8 mouse cellular contexts compared by ENCODE assay signal in genomic region chr11:51265326-51265725, GRCm38 (mm10). TPM values are rescaled to one million over a fixed set of nuclear protein-coding genes. Genes with fewer than 3 reads are reported as not detected.
DNase-seq lines count a peak whose midpoint lies in the region; ATAC-seq and TF ChIP-seq lines count a peak whose summit lies in the region.

No protein-coding gene starts in this region.

- H3K36me3 ChIP-seq in forebrain, postnatal 0 days (ENCODE audit: insufficient read depth) = peaks cover 8% of the 10 kb centered on the region
- peaks cover 28% of the 10 kb centered on the region for H3K36me3 ChIP-seq in kidney, embryonic 15.5 days

- TF ChIP-seq POLR2A in bone marrow, adult 2 months (IDR thresholded peaks at IDR 0.05; ENCODE audit: borderline replicate concordance, control insufficient read depth, low read depth, low read length) = no peak

- TF ChIP-seq CTCF in gastrocnemius, adult 2 months (IDR thresholded peaks at IDR 0.05) = peak; percentile 90
- peak; percentile 45; the same call in 1 of the 2 replicates for TF ChIP-seq CTCF in bone marrow, adult 2 months (IDR thresholded peaks at IDR 0.05; ENCODE audit: control insufficient read depth, insufficient read depth, low read length)
- peak; percentile 66 for TF ChIP-seq CTCF in forebrain, postnatal 0 days (IDR thresholded peaks at IDR 0.05; ENCODE audit: low read depth)

- WGBS in bone marrow, adult 2 months = 39% methylated on average over 3 of the region's 3 CpGs
- 40% methylated on average over 3 of the region's 3 CpGs for WGBS in forebrain, postnatal 0 days
- 46% methylated on average over 3 of the region's 3 CpGs for WGBS in kidney, embryonic 15.5 days

- H3K4me2 ChIP-seq in forebrain, postnatal 0 days (ENCODE audit: low read depth) = peak overlapping the region; percentile 93; the same call in 1 of the 2 replicates
- H3K4me2 ChIP-seq in kidney, embryonic 15.5 days = peak overlapping the region; percentile 90

- H3K27ac ChIP-seq in gastrocnemius, adult 2 months = peak overlapping the region; percentile 100
- no peak overlapping the region for H3K27ac ChIP-seq in bone marrow, adult 2 months (ENCODE audit: control insufficient read depth, insufficient read depth, low read depth, low read length, poor library complexity)
- H3K27ac ChIP-seq in forebrain, postnatal 0 days (ENCODE audit: low read depth, low read length) = no peak overlapping the region
- H3K27ac ChIP-seq in kidney, embryonic 15.5 days = no peak overlapping the region

- peaks cover 2% of the 10 kb centered on the region; the same call in 1 of the 2 replicates for H3K4me1 ChIP-seq in bone marrow, adult 2 months (ENCODE audit: control insufficient read depth, insufficient read depth, low read length)
- peaks cover 15% of the 10 kb centered on the region for H3K4me1 ChIP-seq in forebrain, postnatal 0 days (ENCODE audit: insufficient read depth)
- H3K4me1 ChIP-seq in kidney, embryonic 15.5 days = peaks cover 29% of the 10 kb centered on the region

- peak; percentile 31 for DNase-seq in gastrocnemius, adult 2 months
- DNase-seq in gastrocnemius, adult 8-10 months (ENCODE audit: low spot score in 2 of 2) = no peak
- DNase-seq in forebrain, postnatal 0 days = peak; percentile 41
- DNase-seq in lung, postnatal 36 days = peak; percentile 61
- DNase-seq in urinary bladder, postnatal 10 days (ENCODE audit: low spot score) = no peak
- no peak for DNase-seq in right cerebral cortex, postnatal 4 days

- no peak for ATAC-seq in forebrain, postnatal 0 days
- ATAC-seq in kidney, embryonic 15.5 days (replicated peaks; ENCODE audit: low FRiP score) = no peak

- H3K9me3 ChIP-seq in forebrain, postnatal 0 days (ENCODE audit: low read length) = no peaks in the 10 kb centered on the region
- H3K9me3 ChIP-seq in kidney, embryonic 15.5 days (replicated peaks) = no peaks in the 10 kb centered on the region

- H3K9ac ChIP-seq in forebrain, postnatal 0 days = no peak overlapping the region
- no peak overlapping the region for H3K9ac ChIP-seq in kidney, embryonic 15.5 days

- H3K4me3 ChIP-seq in gastrocnemius, adult 2 months = peak overlapping the region; percentile 86
- H3K4me3 ChIP-seq in bone marrow, adult 2 months (replicated peaks; ENCODE audit: control insufficient read depth, low read depth, low read length) = no peak overlapping the region
- H3K4me3 ChIP-seq in forebrain, postnatal 0 days (ENCODE audit: low read depth, low read length) = no peak overlapping the region; the same call in 1 of the 2 replicates
- peak overlapping the region; percentile 8; the same call in 1 of the 2 replicates for H3K4me3 ChIP-seq in kidney, embryonic 15.5 days (replicated peaks)

- no peaks in the 10 kb centered on the region for H3K27me3 ChIP-seq in forebrain, postnatal 0 days (ENCODE audit: insufficient read depth, low read length)
- no peaks in the 10 kb centered on the region for H3K27me3 ChIP-seq in kidney, embryonic 15.5 days

- intact Hi-C loops in gastrocnemius, adult 2 months (cut with DNase I) = no loop called here

RNA-seq across cellular contexts. Expression of gene BC049762, which starts 2.5 kb away (rescaled TPM):
- not detected for total RNA-seq in gastrocnemius, adult 2 months (2021)
- total RNA-seq in gastrocnemius, adult 8-10 months (2022) = not detected
- 2.7 TPM in 1 of 2 replicates, not detected in the other for polyA plus RNA-seq in bone marrow, adult 2 months (2011; ENCODE audit: insufficient read depth, insufficient read length, low replicate concordance, missing spikeins)
- total RNA-seq in forebrain, postnatal 0 days (2014; rRNA removed) = not detected in 2 replicates
- 0.53 and 0.56 TPM in 2 replicates for polyA plus RNA-seq in forebrain, postnatal 0 days (2015; fragmentation: Nextera tagmentation; extraction: Ambion mirVana)
- 0.84 and 1.4 TPM in 2 replicates for polyA plus RNA-seq in kidney, embryonic 15.5 days (2015; fragmentation: Nextera tagmentation; extraction: Ambion mirVana)

RNA-seq across cellular contexts. Expression of gene Clk4, which starts 3.8 kb away (rescaled TPM):
- total RNA-seq in gastrocnemius, adult 2 months (2021) = 10 to 100 TPM; 43.9 to 61.7 TPM
- total RNA-seq in gastrocnemius, adult 8-10 months (2022) = 10 to 100 TPM; 38.9 to 51.8 (median 45.9) TPM
- 87.4 and 144 TPM in 2 replicates for polyA plus RNA-seq in bone marrow, adult 2 months (2011; ENCODE audit: insufficient read depth, insufficient read length, low replicate concordance, missing spikeins)
- total RNA-seq in forebrain, postnatal 0 days (2014; rRNA removed) = 94.9 and 116 TPM in 2 replicates
- polyA plus RNA-seq in forebrain, postnatal 0 days (2015; fragmentation: Nextera tagmentation; extraction: Ambion mirVana) = 105 and 114 TPM in 2 replicates
- 110 and 121 TPM in 2 replicates for polyA plus RNA-seq in kidney, embryonic 15.5 days (2015; fragmentation: Nextera tagmentation; extraction: Ambion mirVana)

RNA-seq across cellular contexts. Expression of gene Col23a1, which starts 24.4 kb away (rescaled TPM):
- total RNA-seq in gastrocnemius, adult 2 months (2021) = 1 to 10 TPM; 1.1 to 1.8 TPM
- 1 to 10 TPM in 1 of 4 experiments, under 1 TPM in 3; 0.82 to 1.6 (median 0.93) TPM for total RNA-seq in gastrocnemius, adult 8-10 months (2022)
- 0.72 TPM in 1 of 2 replicates, not detected in the other for polyA plus RNA-seq in bone marrow, adult 2 months (2011; ENCODE audit: insufficient read depth, insufficient read length, low replicate concordance, missing spikeins)
- total RNA-seq in forebrain, postnatal 0 days (2014; rRNA removed) = 11.8 and 12.6 TPM in 2 replicates
- polyA plus RNA-seq in forebrain, postnatal 0 days (2015; fragmentation: Nextera tagmentation; extraction: Ambion mirVana) = 3.2 and 3.8 TPM in 2 replicates
- 9.6 and 11.5 TPM in 2 replicates for polyA plus RNA-seq in kidney, embryonic 15.5 days (2015; fragmentation: Nextera tagmentation; extraction: Ambion mirVana)

RNA-seq across cellular contexts. Expression of gene Gm12569, which starts 45.1 kb away (rescaled TPM):
- not detected for total RNA-seq in gastrocnemius, adult 2 months (2021)
- total RNA-seq in gastrocnemius, adult 8-10 months (2022) = not detected
- not detected in 2 replicates for polyA plus RNA-seq in bone marrow, adult 2 months (2011; ENCODE audit: insufficient read depth, insufficient read length, low replicate concordance, missing spikeins)
- not detected in 2 replicates for total RNA-seq in forebrain, postnatal 0 days (2014; rRNA removed)
- polyA plus RNA-seq in forebrain, postnatal 0 days (2015; fragmentation: Nextera tagmentation; extraction: Ambion mirVana) = not detected in 2 replicates
- not detected in 2 replicates for polyA plus RNA-seq in kidney, embryonic 15.5 days (2015; fragmentation: Nextera tagmentation; extraction: Ambion mirVana)

Comparison
In these comparisons a context has a peak if more than half of its experiments do, and no peak if none do; other contexts are left out.
1. DNase-seq: peak in gastrocnemius, adult 2 months (single experiment), forebrain, postnatal 0 days (single experiment) and lung, postnatal 36 days (single experiment); none in gastrocnemius, adult 8-10 months (0 of 2), urinary bladder, postnatal 10 days (single experiment) and right cerebral cortex, postnatal 4 days (single experiment).
2. H3K4me3 ChIP-seq: peak in gastrocnemius, adult 2 months (single experiment) and kidney, embryonic 15.5 days (single experiment); none in bone marrow, adult 2 months (single experiment) and forebrain, postnatal 0 days (single experiment).
3. Peak in every context shown above with its lines, with median percentiles within 50 percentile points of each other: CTCF ChIP-seq.